Mouse (Mus musculus): ENCODE measurements around the gene Dact2. TPM values are rescaled to one million over a fixed set of nuclear protein-coding genes. Genes with fewer than 3 reads are reported as not detected.

Gene Dact2
- polyA plus RNA-seq, 1 experiment, result 3.4 TPM

- Histone ChIP-seq H3K27ac (replicated peaks; ENCODE audit: low read depth, low read length) (no peak overlapping the region), H3K4me3 (ENCODE audit: insufficient read depth, low read depth, low read length) (no peak overlapping the region), H3K4me1 (ENCODE audit: control insufficient read depth, insufficient read depth, insufficient read length, low read length) (no peaks in the 10 kb centered on the region)
Measured at GRCm38 (mm10) chr17:14199621-14200020, 4.5 kb downstream of the Dact2 start.

- no peak overlapping the region for H3K4me3 ChIP-seq (ENCODE audit: insufficient read depth, low read depth, low read length)
- no peak overlapping the region for H3K27ac ChIP-seq (replicated peaks; ENCODE audit: low read depth, low read length)
Measured at GRCm38 (mm10) chr17:14192924-14193323, 11.2 kb downstream of the Dact2 start.

GRCm38 (mm10) chr17:14192432-14192831 is 11.7 kb downstream of the Dact2 start:
- no peak overlapping the region for H3K27ac ChIP-seq (replicated peaks; ENCODE audit: low read depth, low read length)
- H3K4me1 ChIP-seq (ENCODE audit: control insufficient read depth, insufficient read depth, insufficient read length, low read length), result no peaks in the 10 kb centered on the region
- no peak overlapping the region for H3K4me3 ChIP-seq (ENCODE audit: insufficient read depth, low read depth, low read length)

More at GRCm38 (mm10) chr17:14192924-14193323, 11.2 kb downstream of the Dact2 start:
- H3K4me1 ChIP-seq (ENCODE audit: control insufficient read depth, insufficient read depth, insufficient read length, low read length), result no peaks in the 10 kb centered on the region

GRCm38 (mm10) chr17:14188455-14188854 is 15.6 kb downstream of the Dact2 start:
- Histone ChIP-seq H3K4me3 (ENCODE audit: insufficient read depth, low read depth, low read length) (no peak overlapping the region), H3K4me1 (ENCODE audit: control insufficient read depth, insufficient read depth, insufficient read length, low read length) (no peaks in the 10 kb centered on the region), H3K27ac (replicated peaks; ENCODE audit: low read depth, low read length) (no peak overlapping the region)

GRCm38 (mm10) chr17:14187096-14187495 is 17.0 kb downstream of the Dact2 start:
- Histone ChIP-seq H3K4me1 (ENCODE audit: control insufficient read depth, insufficient read depth, insufficient read length, low read length) (no peaks in the 10 kb centered on the region), H3K27ac (replicated peaks; ENCODE audit: low read depth, low read length) (no peak overlapping the region), H3K4me3 (ENCODE audit: insufficient read depth, low read depth, low read length) (no peak overlapping the region)

- Histone ChIP-seq H3K4me1 (ENCODE audit: control insufficient read depth, insufficient read depth, insufficient read length, low read length) (no peaks in the 10 kb centered on the region), H3K4me3 (ENCODE audit: insufficient read depth, low read depth, low read length) (no peak overlapping the region), H3K27ac (replicated peaks; ENCODE audit: low read depth, low read length) (no peak overlapping the region)
Measured at GRCm38 (mm10) chr17:14186176-14186575, 17.9 kb downstream of the Dact2 start.

- Histone ChIP-seq H3K4me3 (ENCODE audit: insufficient read depth, low read depth, low read length) (no peak overlapping the region), H3K27ac (replicated peaks; ENCODE audit: low read depth, low read length) (no peak overlapping the region), H3K4me1 (ENCODE audit: control insufficient read depth, insufficient read depth, insufficient read length, low read length) (no peaks in the 10 kb centered on the region)
Measured at GRCm38 (mm10) chr17:14184192-14184814, 19.8 kb downstream of the Dact2 start.

GRCm38 (mm10) chr17:14183717-14184116 is 20.4 kb downstream of the Dact2 start:
- Histone ChIP-seq H3K4me1 (ENCODE audit: control insufficient read depth, insufficient read depth, insufficient read length, low read length) (no peaks in the 10 kb centered on the region), H3K27ac (replicated peaks; ENCODE audit: low read depth, low read length) (no peak overlapping the region), H3K4me3 (ENCODE audit: insufficient read depth, low read depth, low read length) (no peak overlapping the region)

GRCm38 (mm10) chr17:14182860-14183259 is 21.2 kb downstream of the Dact2 start:
- Histone ChIP-seq H3K27ac (replicated peaks; ENCODE audit: low read depth, low read length) (no peak overlapping the region), H3K4me3 (ENCODE audit: insufficient read depth, low read depth, low read length) (no peak overlapping the region)

GRCm38 (mm10) chr17:14178911-14179310 is 25.2 kb downstream of the Dact2 start:
- no peaks in the 10 kb centered on the region for H3K4me1 ChIP-seq (ENCODE audit: control insufficient read depth, insufficient read depth, insufficient read length, low read length)
- H3K4me3 ChIP-seq (ENCODE audit: insufficient read depth, low read depth, low read length), result no peak overlapping the region
- no peak overlapping the region for H3K27ac ChIP-seq (replicated peaks; ENCODE audit: low read depth, low read length)

More at GRCm38 (mm10) chr17:14182860-14183259, 21.2 kb downstream of the Dact2 start:
- no peaks in the 10 kb centered on the region for H3K4me1 ChIP-seq (ENCODE audit: control insufficient read depth, insufficient read depth, insufficient read length, low read length)

- H3K27ac ChIP-seq (replicated peaks; ENCODE audit: low read depth, low read length), result no peak overlapping the region
- H3K4me3 ChIP-seq (ENCODE audit: insufficient read depth, low read depth, low read length), result no peak overlapping the region
- H3K4me1 ChIP-seq (ENCODE audit: control insufficient read depth, insufficient read depth, insufficient read length, low read length), result no peaks in the 10 kb centered on the region
Measured at GRCm38 (mm10) chr17:14178475-14178874, 25.6 kb downstream of the Dact2 start.

GRCm38 (mm10) chr17:14178049-14178448 is 26.1 kb downstream of the Dact2 start:
- H3K4me1 ChIP-seq (ENCODE audit: control insufficient read depth, insufficient read depth, insufficient read length, low read length), result no peaks in the 10 kb centered on the region
- H3K27ac ChIP-seq (replicated peaks; ENCODE audit: low read depth, low read length), result no peak overlapping the region
- no peak overlapping the region for H3K4me3 ChIP-seq (ENCODE audit: insufficient read depth, low read depth, low read length)

- Histone ChIP-seq H3K27ac (replicated peaks; ENCODE audit: low read depth, low read length) (no peak overlapping the region), H3K4me1 (ENCODE audit: control insufficient read depth, insufficient read depth, insufficient read length, low read length) (no peaks in the 10 kb centered on the region), H3K4me3 (ENCODE audit: insufficient read depth, low read depth, low read length) (no peak overlapping the region)
Measured at GRCm38 (mm10) chr17:14177018-14177417, 27.1 kb downstream of the Dact2 start.

- no peak overlapping the region for H3K27ac ChIP-seq (replicated peaks; ENCODE audit: low read depth, low read length)
- H3K4me3 ChIP-seq (ENCODE audit: insufficient read depth, low read depth, low read length), result no peak overlapping the region
- H3K4me1 ChIP-seq (ENCODE audit: control insufficient read depth, insufficient read depth, insufficient read length, low read length), result no peaks in the 10 kb centered on the region
Measured at GRCm38 (mm10) chr17:14175704-14176103, 28.4 kb downstream of the Dact2 start.

- Histone ChIP-seq H3K4me1 (ENCODE audit: control insufficient read depth, insufficient read depth, insufficient read length, low read length) (no peaks in the 10 kb centered on the region), H3K27ac (replicated peaks; ENCODE audit: low read depth, low read length) (no peak overlapping the region), H3K4me3 (ENCODE audit: insufficient read depth, low read depth, low read length) (no peak overlapping the region)
Measured at GRCm38 (mm10) chr17:14175019-14175418, 29.1 kb downstream of the Dact2 start.

GRCm38 (mm10) chr17:14174401-14174800 is 29.7 kb downstream of the Dact2 start:
- Histone ChIP-seq H3K27ac (replicated peaks; ENCODE audit: low read depth, low read length) (no peak overlapping the region), H3K4me3 (ENCODE audit: insufficient read depth, low read depth, low read length) (no peak overlapping the region), H3K4me1 (ENCODE audit: control insufficient read depth, insufficient read depth, insufficient read length, low read length) (no peaks in the 10 kb centered on the region)
